Mouse (Mus musculus): ENCODE results near the gene Nr4a1. TPM values are rescaled to one million over a fixed set of nuclear protein-coding genes. Genes with fewer than 3 reads are reported as not detected.

Nr4a1 gene
- polyA plus RNA-seq, 1 experiment from 2014 or later = 16.0 TPM

- no peaks in the 10 kb centered on the region for H3K36me3 ChIP-seq
Observed at GRCm38 (mm10) chr15:101258420-101258819, 4.4 kb downstream of the Nr4a1 start.

DNA sequence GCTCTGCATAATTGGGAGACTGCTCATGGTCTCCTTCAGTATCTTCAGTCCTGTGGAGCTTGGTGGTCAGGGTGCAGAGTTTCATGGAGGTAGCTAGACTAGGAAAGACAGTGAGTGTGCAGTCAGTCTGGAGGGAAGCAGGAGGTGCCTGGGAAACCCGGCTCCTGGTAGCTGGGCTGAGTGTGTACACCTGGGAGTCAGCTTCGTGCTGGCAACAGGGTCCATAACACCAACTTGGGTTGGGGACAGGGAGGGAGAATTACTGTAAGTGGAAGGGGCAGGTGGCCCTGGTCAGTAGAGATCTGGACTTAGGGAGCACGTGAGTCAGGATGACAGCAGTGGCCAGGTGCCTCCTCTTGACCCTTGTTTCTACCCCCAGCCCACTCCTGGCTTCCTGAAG is 5.9 kb downstream of the Nr4a1 start:
- Histone ChIP-seq H3K27me3 (no peaks in the 10 kb centered on the region), H3K9me3 (replicated peaks) (no peaks in the 10 kb centered on the region), H3K4me1 (peaks cover 45% of the 10 kb centered on the region), H3K4me2 (replicated peaks) (no peak overlapping the region), H3K36me3 (no peaks in the 10 kb centered on the region), H3K4me3 (replicated peaks) (no peak overlapping the region), H3K9ac (no peak overlapping the region), H3K27ac (replicated peaks) (peak overlapping the region; percentile 88)
- ATAC-seq (ENCODE audit: insufficient number of reproducible peaks, low FRiP score, low TSS enrichment, low read depth) = no peak
- WGBS = 82% methylated on average over 3 of the region's 3 CpGs

More at GRCm38 (mm10) chr15:101258420-101258819, 4.4 kb downstream of the Nr4a1 start:
- Histone ChIP-seq H3K27me3 (no peaks in the 10 kb centered on the region), H3K9ac (no peak overlapping the region), H3K27ac (replicated peaks) (no peak overlapping the region), H3K4me2 (replicated peaks) (no peak overlapping the region), H3K4me3 (replicated peaks) (no peak overlapping the region), H3K4me1 (peaks cover 53% of the 10 kb centered on the region), H3K9me3 (replicated peaks) (no peaks in the 10 kb centered on the region)
- no peak for ATAC-seq (ENCODE audit: insufficient number of reproducible peaks, low FRiP score, low TSS enrichment, low read depth)
- WGBS = 79% methylated on average over 11 of the region's 11 CpGs

- H3K27me3 ChIP-seq = no peaks in the 10 kb centered on the region
- H3K4me2 ChIP-seq (replicated peaks) = no peak overlapping the region
- peak overlapping the region; percentile 88 for H3K27ac ChIP-seq (replicated peaks)
- peaks cover 45% of the 10 kb centered on the region for H3K4me1 ChIP-seq
- no peak; the same call in 1 of the 2 replicates for ATAC-seq (ENCODE audit: insufficient number of reproducible peaks, low FRiP score, low TSS enrichment, low read depth)
- WGBS = 39% methylated on average over 10 of the region's 10 CpGs
- H3K9me3 ChIP-seq (replicated peaks) = no peaks in the 10 kb centered on the region
- no peak overlapping the region for H3K9ac ChIP-seq
- H3K36me3 ChIP-seq = no peaks in the 10 kb centered on the region
- H3K4me3 ChIP-seq (replicated peaks) = no peak overlapping the region
Observed at GRCm38 (mm10) chr15:101260387-101260786, 6.3 kb downstream of the Nr4a1 start.

DNA sequence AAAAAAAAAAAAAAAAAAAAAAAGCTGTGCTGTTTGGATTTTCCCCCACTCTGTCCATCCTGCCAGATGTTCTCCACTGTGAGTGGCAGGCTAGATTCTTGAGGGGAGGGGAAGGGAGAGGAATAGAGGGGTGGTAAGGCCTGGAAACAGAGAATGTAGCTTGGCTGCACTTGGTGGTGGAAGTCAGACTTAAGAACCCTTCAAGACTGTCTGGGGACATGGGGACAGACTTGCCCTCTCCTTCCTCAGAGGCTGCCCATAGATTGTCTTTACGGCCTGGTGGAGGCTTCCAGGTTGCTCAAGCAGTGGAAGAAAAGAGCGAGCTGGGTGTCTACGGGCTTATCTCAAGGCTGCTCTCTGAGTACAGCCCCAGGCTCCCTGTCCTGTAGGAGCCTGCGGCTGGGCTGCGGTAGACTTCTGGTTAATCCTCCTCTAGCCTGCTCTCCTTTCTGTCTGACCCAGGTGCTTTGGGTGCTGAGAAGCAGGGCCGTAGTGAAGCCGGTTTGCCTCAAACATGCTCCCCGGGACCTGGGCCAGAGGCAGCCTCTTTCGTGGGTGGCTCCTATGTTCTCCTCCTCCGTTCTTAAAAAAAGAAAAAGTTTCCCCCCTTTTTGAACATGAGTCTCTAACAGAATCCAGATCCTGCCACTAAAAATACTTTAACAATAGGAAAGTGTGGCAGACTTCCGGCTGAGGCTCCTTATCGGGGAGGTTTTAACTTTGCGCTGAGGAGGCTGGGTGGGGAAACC is 7.0 kb downstream of the Nr4a1 start:
- ATAC-seq (ENCODE audit: insufficient number of reproducible peaks, low FRiP score, low TSS enrichment, low read depth) = no peak
- WGBS = 23% methylated on average over 13 of the region's 13 CpGs
- H3K4me3 ChIP-seq (replicated peaks) = no peak overlapping the region
- no peaks in the 10 kb centered on the region for H3K27me3 ChIP-seq
- H3K27ac ChIP-seq (replicated peaks) = peak overlapping the region; percentile 88
- H3K4me1 ChIP-seq = peaks cover 52% of the 10 kb centered on the region
- H3K9me3 ChIP-seq (replicated peaks) = no peaks in the 10 kb centered on the region
- no peaks in the 10 kb centered on the region for H3K36me3 ChIP-seq
- H3K4me2 ChIP-seq (replicated peaks) = no peak overlapping the region; the same call in 1 of the 2 replicates
- H3K9ac ChIP-seq = no peak overlapping the region

DNA sequence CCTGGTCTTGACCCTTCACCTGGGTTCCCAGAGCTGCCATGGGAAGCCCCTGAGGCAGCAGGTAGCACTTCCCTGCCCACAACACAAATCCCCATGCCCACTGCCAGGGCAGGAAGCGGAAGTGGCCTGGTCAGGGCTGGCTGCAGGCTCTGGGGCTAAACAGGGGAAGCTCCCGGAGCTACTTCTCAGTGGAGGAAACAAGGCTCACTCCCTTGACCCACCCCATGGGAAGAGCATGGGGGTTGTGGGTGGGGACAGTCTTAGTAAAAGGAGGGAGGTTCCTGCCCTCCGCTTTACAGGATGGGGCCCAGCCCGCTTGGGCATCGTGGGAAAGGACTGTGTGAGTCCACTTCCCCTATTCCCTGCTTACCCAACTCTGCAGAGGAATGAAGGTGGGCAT is 8.4 kb downstream of the Nr4a1 start:
- H3K36me3 ChIP-seq = no peaks in the 10 kb centered on the region
- no peak overlapping the region for H3K4me2 ChIP-seq (replicated peaks)
- no peak overlapping the region for H3K4me3 ChIP-seq (replicated peaks)
- H3K9ac ChIP-seq = no peak overlapping the region
- ATAC-seq (ENCODE audit: insufficient number of reproducible peaks, low FRiP score, low TSS enrichment, low read depth) = no peak
- WGBS = 64% methylated on average over 5 of the region's 5 CpGs
- no peaks in the 10 kb centered on the region for H3K27me3 ChIP-seq
- H3K4me1 ChIP-seq = peaks cover 62% of the 10 kb centered on the region
- H3K27ac ChIP-seq (replicated peaks) = peak overlapping the region; percentile 66; the same call in 1 of the 2 replicates
- no peaks in the 10 kb centered on the region for H3K9me3 ChIP-seq (replicated peaks)

DNA sequence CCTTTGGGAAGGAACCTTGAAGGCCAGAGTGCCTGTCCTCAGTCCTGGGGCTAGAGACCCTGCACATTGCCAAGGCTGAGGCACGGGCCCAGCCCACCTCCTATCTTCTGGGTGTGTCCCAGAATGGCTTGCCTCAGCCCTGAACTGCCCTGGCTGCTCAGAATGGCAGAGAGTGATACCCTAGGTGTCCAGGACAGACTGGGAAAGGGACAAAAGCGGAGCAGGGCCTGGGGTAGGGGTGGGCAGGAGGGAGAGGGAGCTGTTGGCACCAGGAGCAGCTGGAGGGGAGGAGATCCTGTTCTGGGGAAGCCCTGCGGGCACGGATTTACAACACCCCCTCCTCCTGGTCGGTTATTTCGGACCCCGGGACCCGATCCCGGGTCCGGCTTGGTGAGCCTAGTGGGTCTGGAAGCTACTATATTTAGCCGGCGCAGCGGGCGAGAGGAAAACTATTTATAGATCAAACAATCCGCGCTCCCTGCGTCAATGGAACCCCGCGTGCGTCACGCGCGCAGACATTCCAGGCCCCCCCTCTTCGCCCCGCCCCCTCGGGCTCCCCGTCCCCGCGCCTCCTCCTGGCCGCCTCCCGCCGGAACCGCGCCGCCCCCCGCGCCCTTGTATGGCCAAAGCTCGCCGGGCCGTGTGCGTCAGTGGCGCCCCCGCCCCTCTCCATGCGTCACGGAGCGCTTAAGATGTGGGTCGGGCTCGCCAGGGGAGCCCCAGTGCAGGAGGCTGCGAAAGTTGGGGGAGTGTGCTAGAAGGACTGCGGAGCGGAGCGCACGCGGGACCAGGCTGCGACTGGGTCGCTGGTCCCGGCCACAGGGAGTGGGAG is 12.3 kb downstream of the Nr4a1 start:
- H3K4me1 ChIP-seq = peaks cover 55% of the 10 kb centered on the region
- peak overlapping the region; percentile 91 for H3K4me2 ChIP-seq (replicated peaks)
- peak overlapping the region; percentile 84 for H3K27ac ChIP-seq (replicated peaks)
- no peaks in the 10 kb centered on the region for H3K9me3 ChIP-seq (replicated peaks)
- no peaks in the 10 kb centered on the region for H3K27me3 ChIP-seq
- peak overlapping the region; percentile 33; the same call in 1 of the 2 replicates for H3K9ac ChIP-seq
- ATAC-seq (ENCODE audit: insufficient number of reproducible peaks, low FRiP score, low TSS enrichment, low read depth) = peak; percentile 90
- WGBS = 1% methylated on average over 55 of the region's 57 CpGs
- peak overlapping the region; percentile 59 for H3K4me3 ChIP-seq (replicated peaks)
- H3K36me3 ChIP-seq = peaks cover 14% of the 10 kb centered on the region

DNA sequence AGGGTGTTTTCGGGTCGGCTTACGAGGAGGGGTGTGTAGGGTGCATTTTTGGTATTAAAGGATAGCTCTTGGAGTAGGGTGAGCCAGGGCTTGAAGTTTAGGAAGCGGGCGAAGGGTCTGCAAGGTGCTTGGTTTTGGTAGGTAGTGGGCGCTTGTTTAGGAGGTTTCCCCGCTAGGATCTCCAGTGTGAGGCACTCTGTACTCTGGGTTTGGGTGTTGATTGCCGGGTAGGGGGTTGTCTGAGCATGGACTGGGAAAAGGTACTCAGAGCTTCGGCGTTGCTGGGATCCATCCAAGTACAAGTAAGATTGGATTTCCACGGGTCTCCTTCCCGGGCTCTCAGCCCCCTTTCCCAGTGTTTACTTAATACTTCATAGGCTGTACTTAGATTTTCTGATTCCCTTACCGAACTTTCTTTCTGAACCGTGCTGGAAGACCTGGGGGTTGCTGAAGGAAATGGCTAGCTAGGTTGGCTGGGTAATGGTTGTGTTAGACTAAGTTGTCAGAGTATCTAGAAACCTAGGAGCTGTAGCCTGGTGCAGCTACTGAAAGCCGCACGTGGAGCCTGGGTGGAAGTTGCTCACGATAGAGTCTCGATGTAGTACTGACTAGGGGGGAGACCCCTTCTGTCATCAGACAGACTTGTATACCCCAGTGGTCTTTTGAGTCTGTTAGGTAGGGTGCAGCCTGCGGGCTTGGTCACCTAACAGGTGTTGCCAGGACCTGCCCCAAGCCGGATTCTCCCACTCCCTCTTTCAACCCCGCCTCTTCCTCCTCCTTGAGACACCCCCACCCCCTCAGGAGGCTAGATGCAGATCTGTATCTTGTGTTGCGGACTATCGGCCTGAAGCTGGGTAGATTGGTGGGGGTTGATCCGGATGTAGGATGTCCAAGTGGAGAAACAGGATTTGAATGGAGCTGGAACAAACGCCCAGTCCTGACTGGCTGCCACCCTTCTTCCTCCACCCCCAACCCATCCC is 13.3 kb downstream of the Nr4a1 start:
- no peak for ATAC-seq (ENCODE audit: insufficient number of reproducible peaks, low FRiP score, low TSS enrichment, low read depth)
- H3K27ac ChIP-seq (replicated peaks) = peak overlapping the region; percentile 84

DNA sequence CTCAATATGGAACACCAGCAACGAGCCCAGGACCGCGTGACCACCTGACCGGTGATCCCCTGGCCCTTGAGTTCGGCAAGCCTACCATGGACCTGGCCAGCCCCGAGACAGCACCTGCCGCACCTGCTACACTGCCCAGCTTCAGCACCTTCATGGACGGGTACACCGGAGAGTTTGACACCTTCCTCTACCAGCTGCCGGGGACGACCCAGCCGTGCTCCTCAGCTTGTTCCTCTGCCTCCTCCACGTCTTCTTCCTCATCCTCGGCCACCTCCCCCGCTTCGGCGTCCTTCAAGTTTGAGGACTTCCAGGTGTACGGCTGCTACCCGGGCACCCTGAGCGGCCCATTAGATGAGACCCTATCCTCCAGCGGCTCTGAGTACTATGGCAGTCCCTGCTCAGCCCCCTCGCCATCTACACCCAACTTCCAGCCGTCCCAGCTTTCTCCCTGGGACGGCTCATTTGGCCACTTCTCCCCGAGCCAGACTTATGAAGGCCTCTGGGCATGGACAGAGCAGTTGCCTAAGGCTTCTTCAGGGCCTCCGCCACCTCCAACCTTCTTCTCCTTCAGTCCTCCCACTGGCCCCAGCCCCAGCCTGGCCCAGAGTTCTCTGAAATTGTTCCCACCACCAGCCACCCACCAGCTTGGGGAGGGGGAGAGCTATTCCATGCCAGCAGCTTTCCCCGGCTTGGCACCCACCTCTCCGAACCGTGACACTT is 16.2 kb downstream of the Nr4a1 start:
- H3K4me3 ChIP-seq (replicated peaks) = no peak overlapping the region
- no peak for ATAC-seq (ENCODE audit: insufficient number of reproducible peaks, low FRiP score, low TSS enrichment, low read depth)
- H3K9me3 ChIP-seq (replicated peaks) = no peaks in the 10 kb centered on the region
- no peaks in the 10 kb centered on the region for H3K27me3 ChIP-seq
- WGBS = 90% methylated on average over 29 of the region's 29 CpGs
- H3K4me1 ChIP-seq = peaks cover 36% of the 10 kb centered on the region
- peaks cover 48% of the 10 kb centered on the region for H3K36me3 ChIP-seq
- no peak overlapping the region for H3K4me2 ChIP-seq (replicated peaks)
- H3K27ac ChIP-seq (replicated peaks) = no peak overlapping the region
- H3K9ac ChIP-seq = no peak overlapping the region

More for the DNA sequence above, 13.3 kb downstream of the Nr4a1 start:
- H3K9ac ChIP-seq = peak overlapping the region; percentile 35
- peaks cover 24% of the 10 kb centered on the region for H3K36me3 ChIP-seq
- H3K4me2 ChIP-seq (replicated peaks) = peak overlapping the region; percentile 91
- H3K27me3 ChIP-seq = no peaks in the 10 kb centered on the region
- H3K9me3 ChIP-seq (replicated peaks) = no peaks in the 10 kb centered on the region
- H3K4me1 ChIP-seq = peaks cover 47% of the 10 kb centered on the region
- WGBS = 5% methylated on average over 25 of the region's 25 CpGs
- peak overlapping the region; percentile 59 for H3K4me3 ChIP-seq (replicated peaks)

DNA sequence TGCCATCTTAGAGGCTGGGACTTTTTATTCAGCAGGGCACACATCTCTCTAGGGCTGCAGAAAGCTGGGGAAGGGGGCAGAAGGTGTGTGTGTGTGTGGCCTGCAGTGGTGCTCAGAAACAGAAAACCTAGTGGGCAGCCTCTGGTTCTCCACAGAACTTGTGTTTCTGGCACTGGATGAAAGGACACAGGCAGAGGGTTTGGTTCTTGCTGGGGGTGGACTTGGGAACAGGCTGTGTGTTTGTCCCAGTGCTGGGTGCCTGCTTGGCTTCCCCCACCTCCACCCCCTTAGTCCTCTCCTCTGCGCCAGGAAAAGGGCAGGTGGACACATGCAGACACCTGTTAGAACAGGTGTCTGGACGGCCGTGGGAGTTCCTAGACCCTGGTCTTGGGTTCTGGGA is 17.0 kb downstream of the Nr4a1 start:
- Histone ChIP-seq H3K36me3 (peaks cover 48% of the 10 kb centered on the region), H3K4me3 (replicated peaks) (no peak overlapping the region), H3K27me3 (no peaks in the 10 kb centered on the region), H3K4me1 (peaks cover 27% of the 10 kb centered on the region), H3K4me2 (replicated peaks) (no peak overlapping the region), H3K9me3 (replicated peaks) (no peaks in the 10 kb centered on the region), H3K27ac (replicated peaks) (no peak overlapping the region), H3K9ac (no peak overlapping the region)
- WGBS = 58% methylated on average over 3 of the region's 3 CpGs
- no peak for ATAC-seq (ENCODE audit: insufficient number of reproducible peaks, low FRiP score, low TSS enrichment, low read depth)

DNA sequence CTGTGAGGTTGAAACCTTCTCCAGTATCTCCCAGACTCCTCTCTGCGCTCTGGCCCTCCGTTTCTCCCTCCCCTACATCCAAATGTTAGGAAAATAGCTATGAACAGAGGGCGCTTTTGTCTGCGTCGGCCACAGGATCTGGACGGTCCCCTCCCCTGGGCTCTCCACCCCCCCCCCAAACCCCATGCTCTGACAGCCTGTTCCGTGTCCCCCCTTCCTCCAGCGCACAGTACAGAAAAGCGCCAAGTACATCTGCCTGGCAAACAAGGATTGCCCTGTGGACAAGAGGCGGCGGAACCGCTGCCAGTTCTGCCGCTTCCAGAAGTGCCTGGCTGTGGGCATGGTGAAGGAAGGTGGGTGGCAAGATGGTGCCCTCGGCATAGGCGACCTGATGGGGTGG is 17.4 kb downstream of the Nr4a1 start:
- 81% methylated on average over 15 of the region's 15 CpGs for WGBS
- Histone ChIP-seq H3K9ac (no peak overlapping the region), H3K4me1 (peaks cover 27% of the 10 kb centered on the region), H3K27ac (replicated peaks) (no peak overlapping the region), H3K4me2 (replicated peaks) (no peak overlapping the region), H3K4me3 (replicated peaks) (no peak overlapping the region), H3K27me3 (no peaks in the 10 kb centered on the region), H3K36me3 (peaks cover 48% of the 10 kb centered on the region), H3K9me3 (replicated peaks) (no peaks in the 10 kb centered on the region)
- no peak for ATAC-seq (ENCODE audit: insufficient number of reproducible peaks, low FRiP score, low TSS enrichment, low read depth)
